Mouse (Mus musculus) heart, embryonic 12.5 days (tissue): Measurements from ENCODE around the gene Tns3. TPM values are rescaled to one million over a fixed set of nuclear protein-coding genes. Genes with fewer than 3 reads are reported as not detected.
A peak's percentile ranks its signal among the peaks of the same experiment; 100 is the strongest.

ENCODE experiments used
- ATAC-seq: fragments of 200-750 bp; cut with Nextera tagmentation; 2 replicates; pipeline ENCODE4 v1.8.0; 2017; ENCODE audit warnings: moderate TSS enrichment, moderate library complexity; ENCODE audit not compliant: insufficient number of reproducible peaks, low FRiP score
- H3K27ac ChIP-seq: fragments of 300-500 bp; sonication (generic); 2 replicates; pipeline ENCODE4 v1.5.1; 2016; ENCODE audit warnings: mild to moderate bottlenecking, moderate library complexity; ENCODE audit not compliant: poor library complexity, severe bottlenecking
- H3K27me3 ChIP-seq: fragments of 300-500 bp; sonication (generic); replicated peaks from 2 replicates; pipeline ENCODE4 v1.6.1; 2016; ENCODE audit warnings: mild to moderate bottlenecking, moderate library complexity
- H3K36me3 ChIP-seq: fragments of 300-500 bp; sonication (generic); 2 replicates; pipeline ENCODE4 v1.6.1; 2016; ENCODE audit warnings: mild to moderate bottlenecking, moderate library complexity
- H3K4me1 ChIP-seq: fragments of 300-500 bp; sonication (generic); replicated peaks from 2 replicates; pipeline ENCODE4 v1.6.1; 2016; ENCODE audit warnings: mild to moderate bottlenecking
- H3K4me2 ChIP-seq: fragments of 300-500 bp; sonication (generic); 2 replicates; pipeline ENCODE4 v1.6.1; 2016; ENCODE audit warnings: mild to moderate bottlenecking, moderate library complexity
- H3K4me3 ChIP-seq: fragments of 300-500 bp; sonication (generic); 2 replicates; pipeline ENCODE4 v1.5.1; 2016; ENCODE audit warnings: mild to moderate bottlenecking
- H3K9ac ChIP-seq: fragments of 300-500 bp; sonication (generic); 2 replicates; pipeline ENCODE4 v1.6.1; 2016; ENCODE audit warnings: mild to moderate bottlenecking, moderate library complexity
- H3K9me3 ChIP-seq: fragments of 300-500 bp; sonication (generic); replicated peaks from 2 replicates; pipeline ENCODE4 v1.6.1; 2016; ENCODE audit warnings: mild to moderate bottlenecking, moderate library complexity
- WGBS: fragments of 180-500 bp; shearing (Covaris S2); methylation state at CpG from one replicate; pipeline ENCODE4 v1.1.7; 2016; 5-methylcytosine and 5-hydroxymethylcytosine counted together
- polyA plus RNA-seq: library from polyadenylated mRNA; unstranded; fragments of >200 nt; fragmentation: Nextera tagmentation; extraction: Ambion mirVana; gene quantifications from 2 replicates; pipeline ENCODE4 v1.2.1, GENCODE M21; 2016

Gene Tns3
- polyA plus RNA-seq, 1 experiment from 2014 or later, result 16.7 TPM

DNA sequence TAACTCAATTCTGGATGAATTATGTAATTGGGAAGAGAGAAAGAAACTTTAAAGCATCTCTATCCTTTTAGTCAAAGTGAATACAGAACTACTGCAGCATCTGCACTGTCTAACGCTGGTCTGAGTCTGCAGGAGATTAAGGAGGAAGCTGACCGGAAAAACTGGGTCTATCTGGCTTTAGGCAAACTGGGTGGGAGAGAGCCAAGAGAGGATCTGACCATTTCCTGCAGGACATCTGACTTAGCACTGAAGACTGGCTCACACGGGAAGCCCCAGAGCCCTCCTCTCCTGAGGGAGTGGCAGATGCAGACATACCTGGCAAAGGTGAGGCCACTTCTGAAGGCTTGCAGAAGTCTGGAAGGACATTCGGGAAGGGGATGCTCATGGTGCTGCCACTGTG is 213.8 kb downstream of the Tns3 start:
- Histone ChIP-seq H3K27ac (no peak overlapping the region), H3K36me3 (peaks cover 53% of the 10 kb centered on the region), H3K27me3 (no peaks in the 10 kb centered on the region), H3K9ac (no peak overlapping the region), H3K4me1 (peaks cover 28% of the 10 kb centered on the region), H3K9me3 (no peaks in the 10 kb centered on the region), H3K4me2 (no peak overlapping the region), H3K4me3 (no peak overlapping the region)
- WGBS, result 70% methylated on average over 4 of the region's 4 CpGs
- ATAC-seq, result no peak

DNA sequence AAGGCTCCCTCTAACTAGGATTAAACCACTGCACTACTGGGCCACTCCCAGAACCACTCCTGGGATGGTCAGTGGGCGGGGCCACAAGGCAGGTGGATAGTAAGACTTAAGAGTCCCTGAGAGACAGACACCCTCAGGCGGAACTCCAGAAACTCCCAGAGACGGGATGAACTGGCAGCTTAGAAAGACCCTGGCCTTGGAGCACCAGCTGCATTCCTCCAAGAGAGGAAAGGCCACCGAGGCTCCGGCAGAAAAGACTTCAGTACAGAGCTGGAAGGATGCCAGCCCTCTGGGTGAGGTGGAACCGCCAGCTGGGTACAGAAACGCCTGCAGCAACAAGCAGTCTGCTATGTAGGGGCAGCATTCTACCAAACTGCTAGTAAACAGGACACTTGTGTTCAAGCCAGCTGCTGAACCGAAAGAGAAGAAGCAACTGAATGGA is 218.4 kb downstream of the Tns3 start:
- Histone ChIP-seq H3K27ac (peak overlapping the region; percentile 41), H3K9ac (no peak overlapping the region), H3K36me3 (peaks cover 75% of the 10 kb centered on the region), H3K4me1 (peaks cover 44% of the 10 kb centered on the region), H3K4me2 (peak overlapping the region; percentile 39; the same call in 1 of the 2 replicates), H3K9me3 (no peaks in the 10 kb centered on the region), H3K4me3 (no peak overlapping the region), H3K27me3 (no peaks in the 10 kb centered on the region)
- WGBS, result 31% methylated on average over 8 of the region's 8 CpGs
- no peak for ATAC-seq

DNA sequence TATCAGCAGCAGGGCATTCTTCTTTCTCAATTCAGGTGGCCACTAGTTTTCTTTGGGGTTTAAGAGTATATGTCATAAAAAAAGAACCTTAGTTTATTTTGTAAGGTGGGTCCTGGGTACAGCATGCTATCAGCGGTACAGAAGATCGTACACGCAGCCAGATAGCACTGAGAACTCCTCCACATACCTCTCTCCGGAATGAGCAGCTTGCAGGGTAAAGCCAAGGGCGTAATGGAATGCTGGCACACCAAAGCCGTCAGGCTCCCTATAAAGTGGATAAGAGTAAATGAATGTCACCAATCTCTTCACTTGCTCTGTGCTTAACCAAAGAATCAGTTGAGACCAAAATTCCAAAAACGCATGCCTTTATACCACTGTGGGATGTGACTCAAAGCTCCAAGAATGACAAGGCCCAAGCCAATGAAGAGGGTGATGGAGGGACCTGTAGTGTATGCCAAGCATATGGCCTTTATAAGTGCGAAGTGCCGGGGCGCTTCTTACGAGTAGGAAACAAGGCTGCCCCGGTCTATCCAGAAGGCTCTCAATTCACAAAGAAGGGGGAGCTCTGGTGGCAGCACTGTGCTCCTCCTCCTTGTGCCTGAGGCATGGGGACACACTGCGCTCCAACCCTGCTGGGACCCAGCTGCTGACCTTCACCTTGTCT is 219.4 kb downstream of the Tns3 start:
- H3K4me1 ChIP-seq, result peaks cover 37% of the 10 kb centered on the region

DNA sequence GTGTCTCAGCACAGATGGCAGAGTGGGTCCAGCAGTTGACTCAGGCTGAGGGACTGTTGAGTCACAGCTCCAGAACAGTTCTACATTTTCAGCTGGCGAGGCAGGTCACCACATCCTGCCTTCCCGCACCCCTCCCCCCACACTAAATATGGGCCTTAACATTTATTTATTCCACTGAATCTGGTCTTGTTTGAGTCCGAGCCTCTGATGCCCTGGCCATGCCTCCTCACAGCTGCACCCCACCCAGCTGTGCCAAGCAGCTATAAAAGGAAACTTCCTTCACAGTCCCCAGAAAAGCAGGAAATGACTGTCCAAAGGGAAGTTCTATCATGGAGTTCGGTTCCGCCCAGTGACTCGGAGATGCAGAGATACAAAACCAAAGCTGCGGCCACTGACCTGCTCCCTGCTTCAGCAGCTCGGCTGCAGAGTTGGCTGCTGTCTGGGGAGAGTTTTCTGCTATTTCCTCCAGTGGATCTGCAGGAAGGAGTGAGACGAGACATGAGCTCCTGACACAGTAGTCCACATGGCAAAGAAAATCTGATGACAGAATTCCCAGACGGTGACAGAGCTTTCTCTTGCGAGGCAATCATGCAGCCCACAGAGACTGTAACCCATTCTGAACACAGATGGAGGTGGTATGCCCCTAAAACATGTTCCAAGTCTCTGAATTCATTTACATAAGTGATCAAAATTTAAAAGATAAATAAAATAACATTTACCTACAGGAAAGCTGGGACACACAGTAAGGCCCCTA is 220.6 kb downstream of the Tns3 start:
- H3K36me3 ChIP-seq, result peaks cover 61% of the 10 kb centered on the region
- no peaks in the 10 kb centered on the region for H3K27me3 ChIP-seq
- H3K9ac ChIP-seq, result no peak overlapping the region
- H3K4me3 ChIP-seq, result no peak overlapping the region
- H3K27ac ChIP-seq, result peak overlapping the region; percentile 58
- H3K4me2 ChIP-seq, result 0 out of 2 replicates have a peak overlapping the region, but pooled peaks have one; percentile 2
- ATAC-seq, result no peak
- peaks cover 37% of the 10 kb centered on the region for H3K4me1 ChIP-seq
- WGBS, result 50% methylated on average over 11 of the region's 11 CpGs
- H3K9me3 ChIP-seq, result no peaks in the 10 kb centered on the region

More for the DNA sequence above, 219.4 kb downstream of the Tns3 start:
- no peak for ATAC-seq
- 69% methylated on average over 13 of the region's 13 CpGs for WGBS
- no peaks in the 10 kb centered on the region for H3K9me3 ChIP-seq
- no peak overlapping the region for H3K4me3 ChIP-seq
- H3K27ac ChIP-seq, result 0 out of 2 replicates have a peak overlapping the region, but pooled peaks have one; percentile 47
- H3K9ac ChIP-seq, result no peak overlapping the region
- H3K36me3 ChIP-seq, result peaks cover 67% of the 10 kb centered on the region
- H3K4me2 ChIP-seq, result no peak overlapping the region
- no peaks in the 10 kb centered on the region for H3K27me3 ChIP-seq

DNA sequence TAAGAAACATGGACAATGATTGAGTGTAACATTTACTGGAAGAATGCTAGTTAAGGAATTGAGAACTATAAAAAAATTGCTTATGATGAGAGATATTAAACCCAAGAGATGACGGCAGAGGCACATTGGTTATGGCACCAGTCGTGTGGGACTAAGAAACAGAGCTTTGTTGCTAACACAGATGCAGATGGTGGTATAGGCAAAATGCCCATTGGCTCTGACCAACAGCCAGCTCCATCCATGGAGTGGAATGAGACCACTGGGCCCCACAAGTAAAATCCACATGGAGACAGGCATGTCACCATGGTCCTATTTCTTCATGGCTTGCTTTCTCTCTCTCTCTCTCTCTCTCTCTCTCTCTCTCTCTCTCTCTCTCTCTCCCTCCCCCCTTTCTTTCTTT is 223.6 kb downstream of the Tns3 start:
- no peak overlapping the region for H3K4me3 ChIP-seq
- no peaks in the 10 kb centered on the region for H3K27me3 ChIP-seq
- H3K9me3 ChIP-seq, result no peaks in the 10 kb centered on the region
- no peak overlapping the region for H3K27ac ChIP-seq
- H3K9ac ChIP-seq, result no peak overlapping the region
- no peak for ATAC-seq
- H3K36me3 ChIP-seq, result peaks cover 71% of the 10 kb centered on the region
- WGBS, result 96% methylated on average over 2 of the region's 2 CpGs
- no peak overlapping the region for H3K4me2 ChIP-seq
- peaks cover 21% of the 10 kb centered on the region for H3K4me1 ChIP-seq

DNA sequence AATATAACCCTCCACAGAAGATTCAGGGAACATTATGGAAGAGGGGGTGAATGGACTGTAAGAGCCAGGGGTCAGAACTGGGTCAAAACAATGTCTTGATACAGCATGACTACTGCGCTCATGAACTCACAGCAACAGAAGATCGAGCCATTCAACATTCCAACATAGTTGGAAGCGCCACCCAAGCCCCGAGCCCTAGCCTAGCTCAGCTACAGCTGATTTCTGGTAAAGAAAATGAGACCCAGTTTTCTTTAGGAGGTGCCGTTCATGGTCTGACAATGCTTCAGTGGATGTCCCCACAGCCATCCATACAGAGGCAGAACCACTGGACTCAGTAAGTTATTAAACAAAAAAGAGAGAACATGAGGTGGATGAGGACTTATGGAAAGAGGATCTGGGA is 224.1 kb downstream of the Tns3 start:
- Histone ChIP-seq H3K27me3 (no peaks in the 10 kb centered on the region), H3K36me3 (peaks cover 72% of the 10 kb centered on the region), H3K4me2 (no peak overlapping the region), H3K9ac (no peak overlapping the region), H3K4me1 (peaks cover 17% of the 10 kb centered on the region), H3K9me3 (no peaks in the 10 kb centered on the region), H3K27ac (no peak overlapping the region), H3K4me3 (no peak overlapping the region)
- no peak for ATAC-seq
- WGBS, result 88% methylated on average over 5 of the region's 5 CpGs

- 81% methylated on average over 9 of the region's 9 CpGs for WGBS
- Histone ChIP-seq H3K27me3 (no peaks in the 10 kb centered on the region), H3K9me3 (no peaks in the 10 kb centered on the region), H3K4me1 (peaks cover 8% of the 10 kb centered on the region), H3K4me3 (no peak overlapping the region), H3K9ac (no peak overlapping the region), H3K27ac (no peak overlapping the region), H3K4me2 (no peak overlapping the region), H3K36me3 (peaks cover 77% of the 10 kb centered on the region)
- ATAC-seq, result no peak
These were observed 225.3 kb downstream of the Tns3 start for GRCm38 (mm10) chr11:8439035-8439434.

- Histone ChIP-seq H3K4me3 (no peak overlapping the region), H3K4me2 (no peak overlapping the region), H3K27me3 (no peaks in the 10 kb centered on the region), H3K27ac (no peak overlapping the region), H3K9me3 (no peaks in the 10 kb centered on the region), H3K36me3 (peaks cover 77% of the 10 kb centered on the region), H3K9ac (no peak overlapping the region), H3K4me1 (0 out of 2 replicates have a peak, but pooled peaks cover under 1% of the 10 kb centered on the region)
- no peak for ATAC-seq
- 91% methylated on average over 4 of the region's 4 CpGs for WGBS
These were observed 226.1 kb downstream of the Tns3 start for GRCm38 (mm10) chr11:8438269-8438668.

DNA sequence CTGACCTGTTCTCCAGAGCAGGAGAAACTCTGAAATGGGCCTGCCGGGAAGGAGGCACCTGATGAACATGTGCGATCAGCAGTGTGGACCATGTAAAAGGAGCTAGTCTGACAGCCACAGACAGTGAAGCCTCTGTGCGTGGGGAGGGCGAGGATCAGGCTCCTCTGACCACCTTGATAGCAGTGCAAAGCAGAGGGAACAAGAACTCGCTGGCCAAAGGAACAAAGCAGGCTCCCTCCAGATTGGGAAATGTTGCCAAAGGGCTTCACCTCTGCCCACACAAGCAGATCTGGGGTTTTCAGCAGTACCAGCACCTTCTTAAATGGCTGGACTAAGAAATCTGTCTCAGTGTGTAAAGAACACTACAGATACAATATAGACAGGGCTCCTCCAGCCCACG is 229.2 kb downstream of the Tns3 start:
- Histone ChIP-seq H3K36me3 (peaks cover 85% of the 10 kb centered on the region), H3K4me2 (no peak overlapping the region), H3K4me3 (no peak overlapping the region), H3K4me1 (no peaks in the 10 kb centered on the region), H3K27ac (no peak overlapping the region), H3K9me3 (0 out of 2 replicates have a peak, but pooled peaks cover 3% of the 10 kb centered on the region), H3K9ac (no peak overlapping the region), H3K27me3 (no peaks in the 10 kb centered on the region)
- 90% methylated on average over 6 of the region's 6 CpGs for WGBS
- ATAC-seq, result no peak

DNA sequence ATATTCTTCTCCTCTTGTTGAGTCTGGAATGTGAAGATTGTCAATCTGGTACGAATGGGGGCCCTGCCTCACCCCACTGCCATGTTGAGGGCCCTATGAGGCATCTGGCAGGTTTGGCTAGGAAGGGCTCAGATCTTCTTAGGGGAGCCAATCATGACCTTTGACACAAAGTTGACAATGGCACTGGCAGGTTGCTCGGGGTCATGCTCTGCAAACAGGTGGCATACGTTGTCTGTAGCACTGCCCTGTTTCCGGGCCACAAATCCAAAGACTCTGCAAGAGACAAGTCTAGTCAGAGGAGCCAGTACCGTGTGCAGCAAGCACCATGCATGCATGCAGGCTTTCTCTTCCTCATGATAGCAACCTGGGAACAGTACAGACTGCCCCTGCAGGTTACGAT is 230.0 kb downstream of the Tns3 start:
- Histone ChIP-seq H3K27me3 (no peaks in the 10 kb centered on the region), H3K4me1 (no peaks in the 10 kb centered on the region), H3K9me3 (0 out of 2 replicates have a peak, but pooled peaks cover 3% of the 10 kb centered on the region), H3K9ac (no peak overlapping the region), H3K27ac (no peak overlapping the region), H3K36me3 (peaks cover 90% of the 10 kb centered on the region), H3K4me2 (no peak overlapping the region), H3K4me3 (no peak overlapping the region)
- no peak for ATAC-seq
- WGBS, result 83% methylated on average over 6 of the region's 6 CpGs

GRCm38 (mm10) chr11:8433443-8433842 is 230.9 kb downstream of the Tns3 start:
- Histone ChIP-seq H3K27me3 (no peaks in the 10 kb centered on the region), H3K9ac (no peak overlapping the region), H3K4me2 (no peak overlapping the region), H3K4me3 (no peak overlapping the region), H3K4me1 (no peaks in the 10 kb centered on the region), H3K36me3 (peaks cover 86% of the 10 kb centered on the region), H3K27ac (no peak overlapping the region), H3K9me3 (0 out of 2 replicates have a peak, but pooled peaks cover 3% of the 10 kb centered on the region)
- ATAC-seq, result no peak
- WGBS, result 77% methylated on average over 9 of the region's 9 CpGs
